Mouse (Mus musculus) ES-Bruce4 (cell line): Measurements from ENCODE around the gene Rev1. TPM values are rescaled to one million over a fixed set of nuclear protein-coding genes. Genes with fewer than 3 reads are reported as not detected.

ENCODE experiments used
- H3K27ac ChIP-seq: 2 replicates; pipeline ENCODE4 v1.5.1; 2012; ENCODE audit warnings: low read length, inconsistent platforms; ENCODE audit not compliant: insufficient read depth
- H3K27me3 ChIP-seq: 2 replicates; pipeline ENCODE4 v1.6.1; 2012; ENCODE audit warnings: mild to moderate bottlenecking, low read length, inconsistent platforms; ENCODE audit not compliant: control insufficient read depth, poor library complexity, insufficient read depth, severe bottlenecking
- H3K36me3 ChIP-seq: 2 replicates; pipeline ENCODE4 v1.6.1; 2012; ENCODE audit warnings: inconsistent platforms, mild to moderate bottlenecking, low read length, moderate library complexity; ENCODE audit not compliant: control insufficient read depth, poor library complexity, insufficient read depth, severe bottlenecking
- H3K4me1 ChIP-seq: one replicate; pipeline ENCODE4 v1.8.1; 2011; ENCODE audit warnings: low read length; ENCODE audit not compliant: control insufficient read depth, insufficient read depth
- H3K4me3 ChIP-seq: 2 replicates; pipeline ENCODE4 v1.5.1; 2011; ENCODE audit warnings: low read depth, mild to moderate bottlenecking, low read length
- H3K9ac ChIP-seq: 2 replicates; pipeline ENCODE4 v1.6.1; 2012; ENCODE audit warnings: low read depth, mild to moderate bottlenecking, inconsistent platforms; ENCODE audit not compliant: poor library complexity, severe bottlenecking
- H3K9me3 ChIP-seq: replicated peaks from 2 replicates; pipeline ENCODE4 v1.6.1; 2012; ENCODE audit warnings: mild to moderate bottlenecking, low read length, inconsistent platforms; ENCODE audit not compliant: control insufficient read depth, poor library complexity, insufficient read depth, severe bottlenecking
- CTCF ChIP-seq: IDR thresholded peaks from one replicate; pipeline ENCODE4 v1.8.1; 2011; ENCODE audit warnings: low read depth, low read length
- EP300 ChIP-seq: IDR thresholded peaks from 2 replicates; pipeline ENCODE4 v1.6.1; 2011; ENCODE audit warnings: low read depth, low read length; ENCODE audit not compliant: insufficient read depth
- POLR2A ChIP-seq: IDR thresholded peaks from one replicate; pipeline ENCODE4 v1.8.1; 2011; ENCODE audit warnings: low read length; ENCODE audit not compliant: insufficient read depth
- polyA plus RNA-seq: library from polyadenylated mRNA; stranded (reverse); fragments of >200 nt; gene quantifications from 2 replicates; pipeline ENCODE4 v1.2.4, GENCODE M21; 2011; ENCODE audit warnings: low read depth; ENCODE audit not compliant: missing spikeins, insufficient read depth, insufficient read length

Gene Rev1
- polyA plus RNA-seq, 1 experiment: 113 TPM

DNA sequence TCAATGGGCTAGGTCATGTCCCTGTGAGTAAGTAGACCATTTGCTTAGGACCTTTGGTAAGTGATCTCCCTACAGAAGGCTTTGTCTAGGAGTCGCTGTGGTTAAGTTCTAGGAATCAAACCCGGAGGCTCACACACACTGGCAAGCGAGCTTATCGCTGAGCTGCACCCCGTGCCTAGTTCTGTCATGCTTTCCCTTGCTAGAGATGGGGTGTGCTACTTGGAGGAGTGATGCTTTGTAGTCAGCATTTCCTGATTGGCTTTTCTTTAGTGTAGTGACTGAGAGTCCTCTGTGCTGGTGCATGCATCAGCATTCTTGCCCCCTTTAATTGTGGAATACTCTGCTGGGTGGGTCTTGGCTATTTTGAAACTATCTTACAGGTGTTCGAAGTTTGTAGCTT lies 118.0 kb downstream of the Rev1 start:
- H3K27me3 ChIP-seq: no peaks in the 10 kb centered on the region
- no peak overlapping the region for H3K9ac ChIP-seq
- no peak overlapping the region for H3K27ac ChIP-seq
- no peaks in the 10 kb centered on the region for H3K36me3 ChIP-seq
- H3K4me3 ChIP-seq: no peak overlapping the region
- H3K4me1 ChIP-seq: no peaks in the 10 kb centered on the region
- TF ChIP-seq CTCF (no peak), EP300 (no peak), POLR2A (no peak)
- H3K9me3 ChIP-seq: no peaks in the 10 kb centered on the region

DNA sequence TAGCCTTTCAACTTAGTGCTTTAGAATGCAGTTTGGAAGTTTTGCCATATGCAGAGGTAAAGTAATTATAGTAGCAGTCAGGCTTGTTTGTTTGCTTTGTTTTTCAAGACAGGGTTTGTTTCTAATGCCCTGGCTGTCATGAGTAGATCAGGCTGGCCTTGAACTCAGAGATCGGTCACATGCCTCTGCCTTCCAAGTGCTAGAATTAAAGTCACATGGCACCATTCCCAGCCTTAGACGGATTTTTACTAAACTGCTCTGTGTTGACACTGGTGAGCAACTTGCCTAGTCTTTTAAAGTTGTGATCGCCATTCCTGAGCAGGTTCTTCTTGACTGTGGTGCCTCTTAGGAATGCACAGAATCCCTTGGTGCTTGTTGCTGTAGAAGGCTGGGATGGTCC lies 122.9 kb downstream of the Rev1 start:
- no peak for TF ChIP-seq CTCF
- TF ChIP-seq POLR2A: no peak
- no peak for TF ChIP-seq EP300
- Histone ChIP-seq H3K9me3 (no peaks in the 10 kb centered on the region), H3K36me3 (no peaks in the 10 kb centered on the region), H3K9ac (no peak overlapping the region), H3K27ac (no peak overlapping the region), H3K4me1 (no peaks in the 10 kb centered on the region), H3K27me3 (no peaks in the 10 kb centered on the region), H3K4me3 (no peak overlapping the region)

DNA sequence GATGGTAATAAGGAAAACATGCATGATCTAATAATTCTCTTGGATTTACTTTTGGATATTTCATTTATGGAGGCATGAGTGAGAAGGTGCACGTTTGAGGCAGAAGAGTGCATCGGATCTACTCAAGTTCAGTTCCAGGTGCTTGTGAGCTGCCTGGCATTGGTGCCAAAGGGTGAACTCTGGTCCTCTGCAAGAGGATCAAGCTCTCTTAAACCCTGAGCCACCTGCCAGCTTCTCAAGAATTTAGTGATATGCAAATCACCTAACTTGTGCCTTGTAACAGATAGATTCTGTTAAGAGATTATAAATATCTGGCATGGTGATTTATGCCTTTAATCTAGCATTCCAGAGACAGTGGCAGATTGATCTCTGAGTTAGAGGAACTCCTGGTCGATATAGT lies 126.6 kb downstream of the Rev1 start:
- Histone ChIP-seq H3K4me1 (peaks cover 2% of the 10 kb centered on the region), H3K27me3 (no peaks in the 10 kb centered on the region), H3K9me3 (no peaks in the 10 kb centered on the region), H3K9ac (no peak overlapping the region), H3K4me3 (no peak overlapping the region), H3K27ac (no peak overlapping the region), H3K36me3 (no peaks in the 10 kb centered on the region)
- TF ChIP-seq CTCF (no peak), POLR2A (no peak), EP300 (no peak)

Other genes starting within 250 kb of the Rev1 start
- gene Mitd1, start 239.4 kb downstream of the Rev1 start, polyA plus RNA-seq: 37.4 and 38.7 TPM in 2 replicates
- gene Mrpl30, start 239.3 kb downstream of the Rev1 start, polyA plus RNA-seq: 142 and 162 TPM in 2 replicates
- gene Lyg2, start 213.3 kb downstream of the Rev1 start, polyA plus RNA-seq: not detected in 2 replicates
- not detected in 2 replicates for gene Lyg1, start 172.0 kb downstream of the Rev1 start, polyA plus RNA-seq
- 93.8 and 97.5 TPM in 2 replicates for gene Txndc9, start 131.9 kb downstream of the Rev1 start, polyA plus RNA-seq
- gene Eif5b, start 131.8 kb downstream of the Rev1 start, polyA plus RNA-seq: 92.7 and 94.6 TPM in 2 replicates